Mouse (Mus musculus) embryonic fibroblast, embryonic 13.5 days (primary cell): ENCODE results near the gene Hist1h4f. TPM values are rescaled to one million over a fixed set of nuclear protein-coding genes. Genes with fewer than 3 reads are reported as not detected.

Experiments
- H3K27ac ChIP-seq: 2 replicates; pipeline ENCODE4 v1.5.1; 2012; ENCODE audit warnings: low read length, control low read depth, inconsistent platforms; ENCODE audit not compliant: insufficient read depth
- H3K4me1 ChIP-seq: 2 replicates; pipeline ENCODE4 v1.6.1; 2011; ENCODE audit warnings: low read length; ENCODE audit not compliant: control insufficient read depth, insufficient read depth
- H3K4me3 ChIP-seq: 2 replicates; pipeline ENCODE4 v1.5.1; 2011; ENCODE audit warnings: mild to moderate bottlenecking, control low read depth, low read length; ENCODE audit not compliant: insufficient read depth
- CTCF ChIP-seq: IDR thresholded peaks from 2 replicates; pipeline ENCODE4 v1.5.1; 2011; ENCODE audit warnings: mild to moderate bottlenecking, control low read depth, low read length, moderate library complexity, borderline replicate concordance; ENCODE audit not compliant: insufficient read depth
- POLR2A ChIP-seq: IDR thresholded peaks from 2 replicates; pipeline ENCODE4 v1.6.1; 2011; ENCODE audit warnings: low read depth, mild to moderate bottlenecking, control low read depth, low read length, moderate library complexity
- polyA plus RNA-seq: library from polyadenylated mRNA; stranded (reverse); fragments of >200 nt; gene quantifications from 2 replicates; pipeline ENCODE4 v1.2.4, GENCODE M21; 2011; ENCODE audit warnings: low read depth; ENCODE audit not compliant: missing spikeins, insufficient read length

The Hist1h4f gene
- polyA plus RNA-seq, 1 experiment: 18.1 TPM

DNA sequence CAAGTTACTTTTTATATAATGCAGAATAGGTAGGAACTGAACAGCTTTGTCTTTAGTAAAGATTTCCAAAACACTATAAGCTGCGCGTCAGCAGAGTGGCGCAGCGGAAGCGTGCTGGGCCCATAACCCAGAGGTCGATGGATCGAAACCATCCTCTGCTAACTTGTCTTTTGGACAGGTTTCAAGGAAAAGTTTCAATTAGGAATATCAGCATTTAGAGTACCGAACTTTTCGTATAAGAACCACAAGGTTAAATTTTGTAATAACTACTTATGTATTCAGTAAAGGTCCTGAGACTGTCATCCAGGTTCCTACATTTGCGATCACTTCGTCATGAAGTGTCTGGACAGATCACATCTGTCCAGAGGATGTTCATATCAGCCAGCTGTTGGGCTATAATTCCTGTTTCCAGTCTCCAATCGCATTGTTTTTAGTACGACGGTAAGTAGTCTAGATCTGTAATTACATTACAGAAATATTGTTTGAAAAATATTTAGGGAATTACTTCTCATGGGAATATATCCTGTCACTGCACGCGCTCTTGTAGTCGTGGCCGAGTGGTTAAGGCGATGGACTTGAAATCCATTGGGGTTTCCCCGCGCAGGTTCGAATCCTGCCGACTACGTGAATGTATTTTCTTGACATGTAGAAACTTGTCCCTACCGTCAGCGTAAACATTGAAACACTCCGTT, 33.7 kb downstream of the Hist1h4f start:
- H3K4me3 ChIP-seq: peak overlapping the region; percentile 91
- TF ChIP-seq POLR2A: no peak
- TF ChIP-seq CTCF: no peak
- no peaks in the 10 kb centered on the region; the same call in 1 of the 2 replicates for H3K4me1 ChIP-seq
- H3K27ac ChIP-seq: peak overlapping the region; percentile 99

DNA sequence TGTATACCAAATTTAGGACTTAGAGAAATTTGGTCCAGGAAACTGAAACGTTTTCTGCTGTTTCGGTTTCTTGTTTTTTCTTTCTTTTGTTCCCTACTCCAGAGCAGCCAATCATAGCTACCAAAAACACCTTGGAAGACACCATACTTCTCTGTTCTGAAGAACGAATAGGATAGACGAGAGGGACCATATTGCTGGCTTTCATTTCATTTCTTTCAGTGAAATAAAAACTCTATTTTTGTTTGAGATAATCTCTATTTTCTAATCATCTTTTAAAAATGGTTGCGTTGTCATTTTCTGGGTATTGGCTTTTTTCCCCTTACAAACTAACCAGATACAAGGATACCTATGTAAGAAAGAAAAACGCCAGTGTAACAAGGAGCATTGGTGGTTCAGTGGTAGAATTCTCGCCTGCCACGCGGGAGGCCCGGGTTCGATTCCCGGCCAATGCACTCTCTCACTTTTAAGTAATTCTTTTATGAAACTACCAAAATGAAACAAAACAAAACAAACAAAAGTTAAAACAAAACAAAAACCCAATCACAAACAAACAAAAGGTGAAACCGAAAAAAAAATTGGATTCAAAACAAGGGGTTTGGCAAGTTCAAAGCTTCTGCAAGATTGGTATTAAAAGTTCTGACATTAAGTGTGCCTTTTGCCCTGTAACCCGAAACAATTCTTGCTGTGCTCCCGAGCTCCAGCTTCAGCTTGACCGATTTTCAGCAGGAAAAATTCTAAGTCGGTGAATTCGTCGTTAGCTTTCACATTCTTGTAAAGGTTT, 34.4 kb downstream of the Hist1h4f start:
- H3K4me1 ChIP-seq: no peaks in the 10 kb centered on the region; the same call in 1 of the 2 replicates
- TF ChIP-seq POLR2A: no peak
- no peak for TF ChIP-seq CTCF
- peak overlapping the region; percentile 52 for H3K4me3 ChIP-seq
- H3K27ac ChIP-seq: no peak overlapping the region

DNA sequence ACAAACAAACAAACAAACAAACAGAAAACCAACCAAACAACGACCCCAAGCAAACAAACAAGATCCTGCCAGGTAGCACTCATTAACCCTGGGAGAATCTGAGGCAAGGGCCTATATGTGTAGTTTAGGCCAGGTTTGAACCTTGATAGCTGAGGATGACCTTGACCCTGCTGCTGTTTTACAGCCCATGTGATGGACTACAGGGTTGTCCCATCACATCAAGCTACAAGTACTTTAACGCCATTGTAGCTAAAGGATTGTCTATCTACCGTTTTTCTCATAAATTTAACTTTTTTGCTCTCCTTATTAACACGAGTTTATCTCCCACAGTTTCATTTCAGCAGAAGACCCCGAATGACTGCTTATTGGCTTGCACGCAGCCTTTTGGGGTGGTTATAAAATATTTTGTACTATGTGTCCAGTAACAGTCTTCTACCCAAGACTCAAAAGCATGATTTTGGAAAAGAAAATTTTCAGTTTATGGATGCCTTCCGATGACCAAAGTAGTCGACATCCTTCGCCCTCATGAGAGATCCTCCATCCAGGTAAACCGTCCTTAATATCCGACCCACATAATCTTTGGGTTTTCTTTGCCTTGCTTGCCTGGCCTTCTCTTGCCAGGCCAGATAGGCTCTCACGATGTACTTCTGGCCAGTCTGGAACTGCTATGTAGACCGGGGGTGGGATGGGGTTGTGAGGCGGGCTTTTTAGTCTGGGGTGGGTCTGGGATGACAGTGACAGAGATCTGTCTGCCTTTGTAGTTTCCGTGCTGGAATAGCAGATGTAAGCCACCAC, 35.4 kb downstream of the Hist1h4f start:
- H3K4me3 ChIP-seq: peak overlapping the region; percentile 39
- H3K27ac ChIP-seq: no peak overlapping the region
- no peak for TF ChIP-seq POLR2A
- TF ChIP-seq CTCF: no peak
- H3K4me1 ChIP-seq: no peaks in the 10 kb centered on the region; the same call in 1 of the 2 replicates

DNA sequence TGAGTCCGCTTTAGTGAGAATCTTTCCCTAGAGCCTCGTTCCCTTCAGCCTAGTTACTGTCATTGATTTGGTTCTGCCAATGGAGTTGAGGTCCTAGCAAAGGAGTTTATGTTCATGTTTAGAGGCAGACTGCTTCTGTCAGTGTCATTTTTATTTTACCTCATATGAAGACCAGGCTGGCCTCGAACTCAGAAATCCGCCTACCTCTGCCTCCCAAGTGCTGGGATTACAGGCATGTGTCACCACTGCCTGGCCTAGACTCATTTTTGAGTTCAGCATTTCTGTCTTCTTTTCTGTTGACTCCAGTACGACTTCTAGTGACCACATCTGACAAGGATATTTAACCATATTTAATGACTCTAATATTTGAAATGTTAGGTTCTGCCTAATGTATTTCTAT, 36.2 kb downstream of the Hist1h4f start:
- Histone ChIP-seq H3K4me3 (no peak overlapping the region), H3K27ac (no peak overlapping the region), H3K4me1 (no peaks in the 10 kb centered on the region)
- no peak for TF ChIP-seq CTCF
- no peak for TF ChIP-seq POLR2A

DNA sequence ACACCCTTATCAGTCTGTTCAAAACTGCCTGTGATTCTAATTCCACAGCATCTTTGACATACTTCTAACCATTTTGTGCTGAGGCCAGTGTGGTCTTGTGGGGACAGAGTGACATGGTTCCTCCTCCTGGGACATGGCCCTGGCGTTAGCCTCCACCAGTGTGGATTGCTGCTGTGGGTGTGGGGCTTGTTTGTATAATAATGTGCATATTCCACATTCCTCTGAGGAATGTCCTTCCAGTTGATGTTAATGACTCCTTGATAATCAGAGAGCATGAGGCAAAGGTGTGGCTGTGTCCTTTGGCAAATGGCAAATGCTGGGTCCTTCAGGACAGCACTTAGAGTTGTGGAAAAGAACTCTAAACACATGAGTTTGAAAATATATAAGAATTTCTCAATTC, 37.9 kb downstream of the Hist1h4f start:
- TF ChIP-seq POLR2A (no peak), CTCF (no peak)

DNA sequence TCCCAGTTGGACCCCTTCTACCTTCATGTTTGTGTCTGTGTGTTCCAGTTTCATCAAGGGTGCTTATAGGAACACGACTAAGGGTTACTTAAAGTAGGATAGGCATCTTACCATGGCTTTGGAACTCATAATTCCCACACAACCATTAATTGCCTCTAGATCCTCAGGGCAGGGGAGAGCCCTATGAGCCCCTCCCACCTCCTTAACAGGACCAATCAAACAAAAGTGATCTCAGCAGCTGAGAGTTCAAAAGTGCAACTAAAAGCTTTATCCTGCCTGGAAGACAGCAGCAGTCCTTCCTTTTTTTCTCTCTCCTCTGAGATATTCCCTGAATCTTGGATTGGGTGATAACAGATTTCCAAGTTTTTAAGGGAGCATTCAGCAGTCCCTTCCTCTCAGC, 41.3 kb downstream of the Hist1h4f start:
- Histone ChIP-seq H3K27ac (no peak overlapping the region), H3K4me1 (no peaks in the 10 kb centered on the region), H3K4me3 (no peak overlapping the region)
- TF ChIP-seq CTCF (no peak), POLR2A (no peak)

More for the DNA sequence above, 37.9 kb downstream of the Hist1h4f start:
- Histone ChIP-seq H3K4me1 (no peaks in the 10 kb centered on the region), H3K4me3 (no peak overlapping the region), H3K27ac (no peak overlapping the region)

DNA sequence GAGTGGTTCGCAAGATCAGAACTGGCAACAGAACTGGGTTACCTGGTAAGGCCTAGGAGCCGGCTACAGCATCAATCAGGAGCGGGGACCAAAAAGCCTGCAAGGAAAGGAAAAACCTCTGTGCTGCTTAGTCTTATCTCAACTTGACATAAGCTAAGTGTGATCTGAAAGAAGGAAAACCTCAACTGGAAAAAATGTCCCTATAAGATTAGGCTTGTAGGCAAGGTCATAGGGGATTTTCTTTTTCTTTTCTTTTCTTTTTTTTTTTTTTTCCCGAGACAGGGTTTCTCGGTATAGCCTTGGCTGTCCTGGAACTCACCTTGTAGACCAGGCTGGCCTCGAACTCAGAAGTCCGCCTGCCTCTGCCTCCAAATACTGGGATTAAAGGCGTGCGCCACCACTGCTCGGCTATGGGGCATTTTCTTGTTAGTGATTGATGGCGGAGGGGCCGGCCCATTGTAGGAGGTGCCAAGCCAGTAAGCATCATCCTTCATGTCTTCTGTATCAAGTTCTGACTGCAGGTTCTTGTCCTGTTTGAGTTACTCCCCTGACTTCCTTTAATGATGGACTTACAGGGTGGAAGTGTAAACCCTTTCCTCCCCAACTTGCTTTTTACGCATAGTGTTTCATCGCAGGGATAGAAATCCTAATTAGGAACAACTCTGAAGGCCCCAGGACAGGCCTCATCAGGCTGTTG, 44.5 kb downstream of the Hist1h4f start:
- Histone ChIP-seq H3K4me3 (no peak overlapping the region; the same call in 1 of the 2 replicates), H3K27ac (no peak overlapping the region), H3K4me1 (no peaks in the 10 kb centered on the region; the same call in 1 of the 2 replicates)
- TF ChIP-seq POLR2A (no peak), CTCF (no peak)

DNA sequence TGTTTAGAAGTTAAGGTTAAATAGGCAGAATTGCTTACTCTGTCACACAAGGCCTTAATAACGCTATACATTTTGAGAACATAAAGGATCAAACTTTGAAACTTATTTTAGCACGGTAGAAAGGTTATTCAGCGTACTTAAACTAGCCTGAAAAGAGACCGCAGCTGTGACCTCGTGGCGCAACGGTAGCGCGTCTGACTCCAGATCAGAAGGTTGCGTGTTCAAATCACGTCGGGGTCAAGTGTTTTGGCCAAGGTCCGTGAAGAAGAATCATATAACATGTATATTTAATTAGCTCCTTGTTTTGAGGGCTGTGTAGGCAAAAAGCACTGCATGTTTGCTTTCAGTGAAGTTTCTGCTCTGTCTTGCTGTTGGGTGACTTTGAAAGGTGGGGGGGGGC, 45.1 kb downstream of the Hist1h4f start:
- H3K4me3 ChIP-seq: no peak overlapping the region; the same call in 1 of the 2 replicates
- H3K4me1 ChIP-seq: no peaks in the 10 kb centered on the region; the same call in 1 of the 2 replicates
- H3K27ac ChIP-seq: no peak overlapping the region
- TF ChIP-seq POLR2A: no peak
- no peak for TF ChIP-seq CTCF
